Mouse (Mus musculus) E14TG2a.4 (cell line): ENCODE data around the gene Scnm1.

ENCODE experiments used
- H3K27me3 ChIP-seq: 2 replicates; pipeline ENCODE4 v1.6.1; 2014; ENCODE audit warnings: low read length, control low read depth; ENCODE audit not compliant: insufficient read depth
- H3K36me3 ChIP-seq: 2 replicates; pipeline ENCODE4 v1.6.1; 2014; ENCODE audit warnings: low read length, control low read depth; ENCODE audit not compliant: insufficient read depth
- H3K4me1 ChIP-seq: replicated peaks from 2 replicates; pipeline ENCODE4 v1.6.1; 2014; ENCODE audit warnings: low read depth, low read length, control low read depth
- H3K4me3 ChIP-seq: replicated peaks from 2 replicates; pipeline ENCODE4 v1.5.1; 2014; ENCODE audit warnings: mild to moderate bottlenecking, low read length
- H3K9me3 ChIP-seq: 2 replicates; pipeline ENCODE4 v1.6.1; 2014; ENCODE audit warnings: low read length, control low read depth
- CTCF ChIP-seq: conservative IDR thresholded peaks from 2 replicates; pipeline ENCODE4 v1.5.1; 2014; ENCODE audit warnings: low read length
- NANOG ChIP-seq: IDR thresholded peaks from 2 replicates; pipeline ENCODE4 v1.6.1; 2014; ENCODE audit warnings: borderline replicate concordance, low read length, mixed read lengths
- POU5F1 ChIP-seq: IDR thresholded peaks from 2 replicates; pipeline ENCODE4 v1.6.1; 2014; ENCODE audit warnings: low read length, borderline replicate concordance

The Scnm1 gene

DNA sequence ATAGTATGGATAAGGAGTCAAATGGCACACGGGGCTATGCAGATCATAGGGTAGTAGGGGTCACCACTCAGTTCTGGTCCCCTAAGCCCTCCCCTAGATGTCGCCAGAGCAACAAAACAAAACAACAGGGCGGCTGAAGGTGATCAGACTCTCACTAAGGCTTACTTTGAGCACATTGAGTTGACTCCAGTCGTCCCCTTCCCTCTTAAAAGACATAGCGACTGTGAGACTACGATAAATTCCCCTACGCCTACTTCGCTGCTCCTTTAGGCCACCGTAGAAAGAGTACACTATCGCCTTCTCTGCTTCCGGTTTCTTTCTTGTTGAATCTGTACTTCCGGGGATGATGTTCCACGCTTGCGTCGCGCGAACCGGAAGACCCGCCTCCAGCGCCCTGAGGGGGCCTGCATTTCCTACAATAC lies at the start of gene Scnm1, which contains the start of gene Lysmd1:
TSS of gene Scnm1 (minus strand) at position 332 of the 422 bp plus-strand sequence.
TSS of gene Lysmd1 (plus strand) at position 409 of the 422 bp plus-strand sequence.
- Histone ChIP-seq H3K4me3 (peak within 1 kb of the TSS; percentile 84), H3K27me3 (no peaks in the 10 kb centered on the region), H3K36me3 (peaks cover 33% of the 10 kb centered on the region), H3K4me1 (peaks cover 50% of the 10 kb centered on the region), H3K9me3 (no peaks in the 10 kb centered on the region)
- no peak for TF ChIP-seq NANOG
- TF ChIP-seq POU5F1 = no peak
- TF ChIP-seq CTCF = 0 out of 2 replicates have a peak, but pooled peaks have one; percentile 8

DNA sequence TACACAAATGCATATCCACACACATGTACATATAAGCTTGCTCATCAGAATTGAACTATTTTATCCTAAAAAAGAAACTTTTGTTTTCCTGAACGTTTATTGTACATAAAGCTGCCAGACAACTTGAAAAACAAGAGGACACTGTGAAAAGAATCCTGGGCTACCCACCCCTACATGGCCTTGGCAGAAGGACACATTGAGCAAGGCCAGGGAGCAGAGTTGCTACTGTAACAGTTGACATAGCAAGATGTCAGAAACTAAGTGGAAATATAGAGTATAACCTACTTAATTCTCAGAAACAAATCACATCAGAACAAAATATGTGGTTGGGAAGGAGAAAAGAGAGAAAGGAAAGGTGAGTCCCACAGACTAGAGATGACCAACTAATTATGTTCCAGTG lies 48.0 kb upstream of the Scnm1 start:
- no peak for TF ChIP-seq POU5F1
- TF ChIP-seq CTCF = no peak
- TF ChIP-seq NANOG = no peak
- H3K9me3 ChIP-seq = no peaks in the 10 kb centered on the region
- H3K36me3 ChIP-seq = peaks cover 58% of the 10 kb centered on the region
- peaks cover 9% of the 10 kb centered on the region for H3K4me1 ChIP-seq
- no peak overlapping the region for H3K4me3 ChIP-seq
- no peaks in the 10 kb centered on the region for H3K27me3 ChIP-seq

DNA sequence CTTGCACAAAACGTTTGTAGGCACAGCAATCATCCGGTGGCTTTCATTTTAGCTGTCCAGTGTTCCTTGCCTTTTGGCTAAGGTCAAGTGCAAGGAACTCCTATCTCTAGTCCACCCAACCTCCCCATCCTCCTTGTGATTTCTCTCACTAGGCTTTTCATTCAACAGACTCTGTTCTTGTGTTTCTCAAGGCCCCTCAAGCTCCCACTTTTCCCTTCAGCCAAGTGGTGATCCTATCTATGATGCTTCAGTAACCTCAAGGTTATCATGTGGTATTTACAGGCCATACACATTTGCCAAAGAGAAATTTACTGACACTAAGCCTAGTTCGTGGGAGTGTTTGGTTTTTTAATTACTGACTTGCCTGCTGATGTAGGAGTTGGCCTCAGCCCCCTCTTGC lies 46.1 kb upstream of the Scnm1 start:
- H3K36me3 ChIP-seq = peaks cover 40% of the 10 kb centered on the region
- no peaks in the 10 kb centered on the region for H3K9me3 ChIP-seq
- 0 out of 2 replicates have a peak, but pooled peaks cover 2% of the 10 kb centered on the region for H3K27me3 ChIP-seq
- TF ChIP-seq CTCF (no peak), NANOG (no peak)
- H3K4me1 ChIP-seq = peaks cover 28% of the 10 kb centered on the region
- no peak overlapping the region for H3K4me3 ChIP-seq

GRCm38 (mm10) chr3:95178948-95179347 lies 45.1 kb upstream of the Scnm1 start:
- Histone ChIP-seq H3K4me1 (peaks cover 34% of the 10 kb centered on the region), H3K4me3 (no peak overlapping the region), H3K36me3 (peaks cover 30% of the 10 kb centered on the region), H3K27me3 (peaks cover 4% of the 10 kb centered on the region), H3K9me3 (no peaks in the 10 kb centered on the region)
- TF ChIP-seq CTCF = no peak
- TF ChIP-seq NANOG = no peak
- no peak for TF ChIP-seq POU5F1

- Histone ChIP-seq H3K36me3 (peaks cover 17% of the 10 kb centered on the region), H3K4me3 (no peak overlapping the region), H3K27me3 (peaks cover 18% of the 10 kb centered on the region), H3K4me1 (peaks cover 39% of the 10 kb centered on the region), H3K9me3 (no peaks in the 10 kb centered on the region)
- TF ChIP-seq POU5F1 = no peak
These were observed 43.8 kb upstream of the Scnm1 start for GRCm38 (mm10) chr3:95177583-95177982.

DNA sequence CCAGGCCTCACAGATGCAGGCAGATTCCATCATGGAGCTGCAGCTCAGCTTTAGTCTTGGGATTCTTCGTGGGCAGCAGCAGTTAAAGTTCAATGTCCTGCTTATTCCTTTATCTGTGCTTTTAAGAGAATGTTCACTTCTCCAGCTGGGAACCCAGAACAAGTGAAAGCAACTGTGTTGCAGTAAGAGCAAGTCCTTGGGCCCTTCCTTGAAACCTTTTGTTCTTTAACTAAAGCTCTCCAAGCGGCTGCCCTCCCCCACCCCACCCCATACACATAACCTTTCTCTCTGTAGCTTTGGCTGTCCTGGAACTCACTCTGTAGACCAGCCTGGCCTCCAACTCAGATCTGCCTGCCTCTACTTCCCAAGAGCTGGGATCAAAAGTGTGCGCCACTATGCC lies 42.7 kb upstream of the Scnm1 start:
- no peak for TF ChIP-seq POU5F1
- TF ChIP-seq NANOG = no peak
- TF ChIP-seq CTCF = no peak
- Histone ChIP-seq H3K27me3 (peaks cover 28% of the 10 kb centered on the region), H3K4me3 (no peak overlapping the region), H3K36me3 (peaks cover 14% of the 10 kb centered on the region), H3K9me3 (no peaks in the 10 kb centered on the region), H3K4me1 (peaks cover 44% of the 10 kb centered on the region)

DNA sequence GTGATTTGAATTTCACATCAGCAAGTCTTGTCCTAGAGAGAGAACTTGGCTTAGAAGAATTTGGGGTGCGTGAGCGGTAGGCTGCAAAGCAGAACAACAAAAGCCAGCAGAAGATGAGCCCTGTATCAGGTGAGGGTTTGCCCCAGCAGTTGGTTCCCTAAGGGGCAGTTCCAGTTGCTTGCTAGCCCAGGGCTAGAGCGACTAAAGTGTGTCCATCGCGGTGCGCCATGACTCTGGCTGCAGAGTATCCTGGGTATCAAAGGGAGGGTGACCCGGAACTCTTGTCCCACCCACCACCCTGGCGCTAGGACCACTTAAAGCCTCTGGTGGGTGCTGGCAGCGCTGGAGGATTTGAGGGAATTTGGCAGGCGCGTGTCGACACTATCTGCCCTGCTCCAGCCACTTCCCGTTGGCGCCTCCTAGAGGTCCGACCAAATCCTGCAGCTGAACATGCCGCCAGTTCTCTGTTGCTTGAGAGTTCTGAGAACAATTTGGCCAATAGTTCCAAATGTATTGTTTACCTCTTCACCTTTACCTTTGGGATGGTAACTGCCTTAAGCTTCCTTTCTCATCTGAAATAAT lies 40.3 kb upstream of the Scnm1 start:
- H3K9me3 ChIP-seq = no peaks in the 10 kb centered on the region
- TF ChIP-seq POU5F1 = no peak
- peak; percentile 94 for TF ChIP-seq CTCF
- peaks cover 46% of the 10 kb centered on the region for H3K27me3 ChIP-seq
- H3K4me1 ChIP-seq = peaks cover 44% of the 10 kb centered on the region
- H3K4me3 ChIP-seq = peak overlapping the region; percentile 75
- peaks cover 31% of the 10 kb centered on the region for H3K36me3 ChIP-seq

DNA sequence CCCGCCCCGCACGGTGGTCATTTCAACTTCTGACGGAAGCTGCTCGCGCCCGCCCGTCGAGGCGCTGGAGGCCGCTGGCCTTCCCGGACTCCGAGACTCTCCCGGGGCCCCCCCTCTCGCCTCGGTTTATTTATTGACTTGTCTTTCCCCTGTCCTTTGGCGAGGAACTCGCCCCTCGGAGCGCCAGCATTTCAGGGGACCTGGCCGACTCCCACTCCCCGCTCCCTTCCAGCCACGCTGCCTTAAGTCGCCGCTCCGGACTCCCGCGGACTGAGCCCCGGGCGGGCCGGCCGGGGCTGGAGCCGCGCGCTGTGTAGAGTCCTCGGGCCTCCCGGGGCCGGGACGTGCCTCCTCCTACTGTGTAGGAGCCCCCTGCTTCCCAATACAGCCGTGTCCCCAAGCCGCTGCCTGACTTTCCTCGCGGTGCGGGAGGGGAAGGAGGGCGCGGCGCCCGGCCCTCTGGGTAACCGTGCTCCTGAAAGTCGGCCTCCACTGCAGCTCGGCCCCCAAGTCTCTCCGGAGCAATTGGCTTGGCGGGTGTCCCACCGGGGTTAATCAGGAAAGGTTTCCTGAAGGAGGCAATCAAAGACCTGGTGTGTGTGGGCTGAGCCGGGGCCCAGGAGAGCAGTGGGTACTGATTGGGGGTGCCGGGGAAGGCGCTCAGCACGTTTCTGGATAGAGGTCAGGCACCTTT lies 39.6 kb upstream of the Scnm1 start:
- Histone ChIP-seq H3K27me3 (peaks cover 46% of the 10 kb centered on the region), H3K9me3 (no peaks in the 10 kb centered on the region), H3K4me3 (peak overlapping the region; percentile 75), H3K36me3 (peaks cover 38% of the 10 kb centered on the region), H3K4me1 (peaks cover 44% of the 10 kb centered on the region)
- TF ChIP-seq POU5F1 (no peak), CTCF (no peak)

DNA sequence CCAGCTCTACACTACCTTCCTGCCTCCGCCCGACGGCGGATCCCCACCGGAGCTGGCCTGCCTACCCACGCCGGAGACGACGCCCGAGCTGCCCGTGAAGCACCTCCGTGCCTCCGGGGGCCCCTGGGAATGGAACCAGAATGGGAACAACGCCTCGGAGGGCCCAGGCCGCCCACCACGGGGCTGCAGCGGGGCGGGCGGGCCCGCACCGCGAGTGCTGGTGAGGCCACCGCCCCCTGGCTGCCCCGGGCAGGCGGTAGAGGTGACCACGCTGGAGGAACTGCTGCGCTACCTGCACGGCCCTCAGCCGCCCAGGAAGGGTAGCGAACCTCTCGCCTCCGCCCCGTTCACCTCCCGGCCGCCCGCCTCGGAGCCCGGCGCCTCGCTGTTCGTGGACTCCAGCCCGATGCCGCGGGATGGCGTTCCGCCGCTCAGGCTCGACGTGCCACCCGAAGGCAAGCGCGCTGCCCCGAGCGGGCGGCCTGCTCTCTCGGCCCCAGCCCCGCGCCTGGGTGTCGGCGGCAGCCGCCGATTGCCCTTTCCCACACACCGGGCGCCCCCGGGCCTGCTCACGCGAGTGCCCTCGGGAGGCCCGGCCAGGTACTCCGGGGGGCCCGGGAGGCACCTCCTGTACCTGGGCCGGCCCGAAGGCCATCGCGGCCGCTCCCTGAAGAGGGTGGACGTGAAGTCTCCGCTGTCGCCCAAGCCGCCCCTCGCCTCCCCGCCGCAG lies 38.9 kb upstream of the Scnm1 start:
- Histone ChIP-seq H3K9me3 (no peaks in the 10 kb centered on the region), H3K36me3 (peaks cover 44% of the 10 kb centered on the region), H3K4me1 (peaks cover 43% of the 10 kb centered on the region), H3K27me3 (peaks cover 46% of the 10 kb centered on the region), H3K4me3 (peak overlapping the region; percentile 75)
- no peak for TF ChIP-seq POU5F1
- TF ChIP-seq CTCF = no peak
- TF ChIP-seq NANOG = no peak
